Mouse (Mus musculus) bone marrow macrophage, adult 2 months (primary cell): ENCODE measurements around the gene Clip2.

Experiments used
- CTCF ChIP-seq: IDR thresholded peaks from 2 replicates; pipeline ENCODE4 v1.5.1; 2012; ENCODE audit warnings: low read depth, mild to moderate bottlenecking, low read length, moderate library complexity
- POLR2A ChIP-seq: IDR thresholded peaks from 2 replicates; pipeline ENCODE4 v1.6.1; 2012; ENCODE audit warnings: mild to moderate bottlenecking, low read depth, low read length, borderline replicate concordance

GRCm38 (mm10) chr5:134589900-134590299 lies 37.7 kb upstream of the Clip2 start:
- TF ChIP-seq CTCF (no peak), POLR2A (no peak)
